Mouse (Mus musculus): ENCODE measurements around the gene Plxdc2.

Plxdc2 gene

DNA sequence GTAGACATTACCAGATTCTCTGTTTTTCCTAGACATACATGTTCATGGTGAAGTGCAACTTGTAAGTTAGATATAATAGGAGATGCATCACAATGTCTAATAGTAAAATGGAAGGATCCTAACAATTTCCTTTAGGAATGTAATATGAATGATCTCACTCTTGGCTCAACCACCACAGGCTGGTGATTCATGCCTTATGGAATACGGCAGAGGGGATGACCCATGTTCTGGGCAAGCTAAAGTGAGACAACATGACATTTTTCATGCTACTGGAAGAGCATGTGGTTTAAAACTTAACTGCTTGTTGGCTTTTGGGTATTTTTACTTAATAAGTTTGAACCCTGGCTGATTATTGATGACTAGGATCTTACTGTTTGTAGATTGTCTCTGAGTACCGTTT lies 50.4 kb downstream of the Plxdc2 start:
- no peak for ATAC-seq (ENCODE audit: insufficient number of reproducible peaks, low FRiP score, low TSS enrichment)

DNA sequence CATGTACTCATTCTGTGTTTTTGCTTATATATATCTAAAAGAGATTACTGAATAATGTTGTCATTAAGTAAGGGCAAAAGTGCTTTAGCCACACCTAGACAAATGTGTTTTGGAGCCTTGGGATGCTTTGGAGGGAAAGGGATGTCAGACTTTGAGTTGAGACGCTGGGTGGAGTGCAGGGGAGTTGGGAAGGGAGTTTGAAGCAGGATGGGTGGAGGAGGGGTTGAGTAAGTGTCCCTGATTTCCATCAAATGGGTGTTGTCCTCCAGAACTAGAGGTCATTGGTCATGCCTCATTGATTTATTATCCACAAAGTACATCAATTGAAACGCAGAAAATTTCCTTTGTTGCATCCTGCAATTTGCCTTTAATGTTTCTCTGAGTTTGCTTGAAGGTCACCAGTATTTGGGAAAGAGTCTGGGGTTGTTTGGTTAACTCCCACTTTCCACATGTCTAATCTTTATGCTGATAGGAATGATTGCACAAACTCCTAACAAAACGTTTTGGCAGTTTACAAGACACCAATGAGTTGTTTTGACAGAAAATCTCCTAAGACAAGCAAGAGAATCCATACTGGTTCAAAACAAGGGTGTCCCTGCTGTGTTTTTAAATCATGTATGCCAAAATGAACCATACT lies 58.4 kb downstream of the Plxdc2 start:
- ATAC-seq (ENCODE audit: insufficient number of reproducible peaks, low FRiP score, low TSS enrichment): no peak

GRCm38 (mm10) chr2:16439030-16439429 lies 82.9 kb downstream of the Plxdc2 start:
- ATAC-seq (ENCODE audit: insufficient number of reproducible peaks, low FRiP score, low TSS enrichment): peak; percentile 96

DNA sequence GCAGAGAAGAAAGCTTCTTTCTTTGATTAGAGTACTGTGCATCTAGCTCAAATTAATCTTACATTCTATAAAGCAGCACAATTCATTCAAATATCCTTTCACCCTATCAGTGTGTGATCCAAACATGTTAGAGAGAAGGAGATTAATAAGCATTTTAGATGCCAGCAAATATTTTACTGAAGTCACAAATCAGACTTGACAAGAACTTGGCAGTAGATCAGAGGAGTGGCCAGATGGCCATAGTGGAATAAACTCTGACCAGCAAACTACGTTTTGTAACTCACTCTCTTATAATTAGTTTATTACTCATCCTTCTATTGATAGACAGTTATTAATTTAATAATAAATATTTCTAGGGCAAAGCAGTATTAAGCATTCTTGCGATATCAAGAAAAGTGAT lies 86.5 kb downstream of the Plxdc2 start:
- ATAC-seq (ENCODE audit: insufficient number of reproducible peaks, low FRiP score, low TSS enrichment): no peak

GRCm38 (mm10) chr2:16447936-16448335 lies 91.8 kb downstream of the Plxdc2 start:
- ATAC-seq (ENCODE audit: insufficient number of reproducible peaks, low FRiP score, low TSS enrichment): no peak

GRCm38 (mm10) chr2:16450838-16451665 lies 94.9 kb downstream of the Plxdc2 start:
- ATAC-seq (ENCODE audit: insufficient number of reproducible peaks, low FRiP score, low TSS enrichment): no peak

DNA sequence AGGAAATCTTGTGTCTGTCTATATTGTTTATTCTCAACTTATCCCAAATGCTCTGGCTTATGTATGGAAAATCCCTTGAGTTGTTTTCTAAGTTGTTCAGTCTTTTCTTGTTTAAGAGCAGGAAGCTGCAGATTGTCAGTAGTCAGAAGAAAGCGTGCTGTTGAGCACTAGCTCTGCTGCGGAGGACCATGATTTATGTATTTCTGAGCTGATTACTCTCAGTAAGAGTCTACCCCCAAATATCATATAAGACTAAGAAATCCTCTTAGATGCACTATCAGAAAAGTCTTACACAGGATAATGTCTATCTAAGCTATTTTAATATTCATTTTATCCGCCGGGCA lies 95.5 kb downstream of the Plxdc2 start:
- no peak for ATAC-seq (ENCODE audit: insufficient number of reproducible peaks, low FRiP score, low TSS enrichment)

DNA sequence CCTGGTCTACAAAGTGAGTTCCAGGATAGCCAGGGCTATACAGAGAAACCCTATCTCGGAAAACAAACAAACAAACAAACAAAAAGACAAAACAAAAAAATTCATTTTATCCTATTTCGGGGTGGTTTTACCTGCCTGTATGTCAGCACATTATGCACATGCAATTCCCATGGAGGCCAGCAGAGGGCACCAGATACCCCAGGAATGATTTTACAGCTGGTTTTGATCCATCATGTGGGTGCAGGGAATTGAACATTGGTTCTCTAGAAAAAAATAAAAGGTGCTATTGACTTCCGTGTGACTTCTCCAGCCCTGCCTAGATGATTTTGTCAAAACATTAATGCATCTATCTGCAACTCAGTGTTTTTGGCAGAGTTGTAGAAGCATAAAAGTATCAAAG lies 96.0 kb downstream of the Plxdc2 start:
- ATAC-seq (ENCODE audit: insufficient number of reproducible peaks, low FRiP score, low TSS enrichment): no peak

DNA sequence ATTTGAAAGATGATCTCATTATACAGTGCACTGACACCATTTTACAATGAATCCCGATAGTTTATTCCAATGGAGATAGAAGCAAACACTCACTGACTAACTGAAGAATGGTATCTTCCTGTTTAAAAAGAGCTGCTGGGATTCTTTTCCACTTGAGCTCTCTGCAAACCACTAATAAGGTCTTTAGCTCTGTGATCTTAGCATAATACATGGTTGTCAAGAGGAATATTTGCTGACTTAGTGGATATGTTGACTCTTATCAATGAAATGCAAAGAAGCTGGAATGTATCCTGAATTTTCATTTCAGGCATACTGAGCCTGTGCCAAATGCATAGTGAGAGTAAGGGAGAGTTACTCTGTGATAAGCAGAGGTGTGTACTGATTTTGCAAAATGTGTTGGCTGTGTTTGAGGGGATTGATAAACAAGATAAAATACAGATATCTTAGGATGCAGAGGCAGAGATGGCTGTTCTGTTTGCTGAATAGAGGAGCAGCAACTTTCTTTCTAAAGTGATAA lies 100.2 kb downstream of the Plxdc2 start:
- no peak for ATAC-seq (ENCODE audit: insufficient number of reproducible peaks, low FRiP score, low TSS enrichment)

DNA sequence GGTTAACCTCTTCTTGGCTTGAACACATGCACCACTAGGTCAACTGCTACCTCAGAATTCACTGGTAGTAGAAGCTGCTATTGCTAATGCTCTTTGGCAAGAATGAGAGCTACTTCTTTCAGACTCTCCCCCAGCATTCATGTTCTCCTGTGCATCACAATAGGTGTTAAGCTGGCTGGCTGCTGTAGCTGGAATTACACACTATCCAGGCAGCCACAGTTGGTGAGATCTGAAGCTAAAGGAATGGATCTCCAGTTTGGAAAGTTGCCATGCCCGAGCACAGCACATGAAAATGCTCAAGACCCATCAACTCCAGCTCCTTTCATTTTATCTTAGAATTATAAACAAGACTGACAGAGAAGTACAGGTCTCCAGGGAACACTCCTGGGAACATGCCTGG lies 103.4 kb downstream of the Plxdc2 start:
- no peak for ATAC-seq (ENCODE audit: insufficient number of reproducible peaks, low FRiP score, low TSS enrichment)

DNA sequence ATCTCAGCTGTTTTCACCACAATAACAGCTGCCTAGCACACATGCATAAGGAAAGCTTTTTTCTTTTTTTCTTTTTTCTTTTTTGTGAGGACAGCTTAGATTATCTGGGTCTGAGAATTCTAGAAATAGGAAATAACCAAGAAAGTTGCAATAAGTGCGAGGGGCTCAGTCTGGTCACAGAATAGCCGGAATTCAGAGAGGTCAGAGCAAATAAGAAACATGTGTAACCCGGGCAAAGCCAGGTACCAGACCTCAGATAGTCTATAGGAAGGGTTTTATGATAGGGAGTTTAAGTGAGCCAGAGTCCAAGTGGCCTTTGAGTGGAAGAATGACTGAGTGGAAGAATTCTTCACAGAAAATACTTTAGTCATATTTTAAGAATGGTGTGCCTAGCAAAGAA lies 114.0 kb downstream of the Plxdc2 start:
- no peak for ATAC-seq (ENCODE audit: insufficient number of reproducible peaks, low FRiP score, low TSS enrichment)

GRCm38 (mm10) chr2:16483943-16484342 lies 127.8 kb downstream of the Plxdc2 start:
- ATAC-seq (ENCODE audit: insufficient number of reproducible peaks, low FRiP score, low TSS enrichment): peak; percentile 98

DNA sequence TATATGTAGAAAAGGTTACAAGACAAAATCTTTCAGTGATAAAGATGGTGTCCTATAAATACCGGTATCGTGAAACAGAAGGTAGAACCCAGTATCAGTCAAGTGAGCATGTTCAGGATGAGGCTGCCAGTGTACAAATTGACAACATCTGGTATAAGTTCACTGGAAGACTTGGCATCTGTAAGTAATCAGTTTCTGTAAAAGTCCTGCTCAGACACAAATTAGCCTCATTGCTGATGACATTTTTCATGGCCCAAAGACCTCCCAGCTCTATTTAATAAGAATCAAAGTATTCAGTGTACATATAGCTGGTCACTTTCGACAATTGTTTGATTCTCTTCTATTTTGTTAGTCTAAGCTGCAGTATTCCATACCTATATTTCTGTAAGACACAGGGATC lies 129.9 kb downstream of the Plxdc2 start:
- ATAC-seq (ENCODE audit: insufficient number of reproducible peaks, low FRiP score, low TSS enrichment): no peak

- ATAC-seq (ENCODE audit: insufficient number of reproducible peaks, low FRiP score, low TSS enrichment): no peak
Observed at GRCm38 (mm10) chr2:16491242-16491641, 135.1 kb downstream of the Plxdc2 start.

DNA sequence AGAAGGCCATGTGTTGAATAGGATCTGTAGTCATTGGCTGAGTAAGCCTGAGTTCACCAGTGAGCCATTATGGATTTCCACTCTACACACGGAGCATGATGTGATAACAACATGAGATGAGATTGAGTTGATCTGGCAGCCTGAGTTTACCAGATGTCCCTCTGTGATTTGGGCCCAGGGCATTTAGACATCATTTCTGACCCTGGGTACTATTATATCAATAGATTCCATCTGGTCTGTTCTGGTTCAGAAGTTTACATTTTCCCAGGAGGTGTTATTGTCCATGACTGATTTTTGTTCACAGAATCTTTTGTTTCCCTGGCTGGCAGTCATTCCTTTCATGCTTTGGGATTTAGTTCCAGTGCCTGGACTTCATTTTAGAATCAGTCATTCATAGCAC lies 146.7 kb downstream of the Plxdc2 start:
- no peak for ATAC-seq (ENCODE audit: insufficient number of reproducible peaks, low FRiP score, low TSS enrichment)

DNA sequence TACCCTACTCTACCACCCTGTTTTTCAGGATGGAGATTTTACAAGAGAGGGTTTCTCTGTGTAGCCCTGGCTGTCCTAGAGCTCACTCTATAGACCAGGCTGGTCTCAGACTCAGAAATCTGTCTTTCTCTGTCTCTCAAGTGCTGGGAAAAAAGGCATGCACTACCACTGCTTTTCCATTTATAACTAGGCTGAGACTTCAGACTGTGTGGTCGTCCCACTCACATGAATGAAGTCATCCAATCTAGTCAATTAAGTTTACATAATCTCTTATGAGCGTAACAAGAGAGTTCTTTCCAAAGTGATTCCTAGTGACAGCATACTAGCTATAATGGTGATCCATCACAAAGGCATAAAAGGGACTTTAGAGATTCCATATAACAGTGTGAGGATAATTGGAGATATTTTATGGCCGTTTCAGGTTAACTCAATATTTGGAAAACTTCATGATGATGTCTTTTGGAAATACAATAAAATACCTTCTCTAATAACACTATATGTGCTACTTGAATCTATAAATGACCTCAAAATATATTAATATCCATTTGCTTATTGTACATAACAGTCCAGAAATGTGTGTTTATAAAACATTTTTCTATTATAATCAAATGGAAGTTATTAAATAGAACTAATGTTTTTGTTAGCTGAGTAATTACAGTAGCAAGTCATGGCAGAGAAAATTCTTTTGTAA lies 151.6 kb downstream of the Plxdc2 start:
- no peak for ATAC-seq (ENCODE audit: insufficient number of reproducible peaks, low FRiP score, low TSS enrichment)

DNA sequence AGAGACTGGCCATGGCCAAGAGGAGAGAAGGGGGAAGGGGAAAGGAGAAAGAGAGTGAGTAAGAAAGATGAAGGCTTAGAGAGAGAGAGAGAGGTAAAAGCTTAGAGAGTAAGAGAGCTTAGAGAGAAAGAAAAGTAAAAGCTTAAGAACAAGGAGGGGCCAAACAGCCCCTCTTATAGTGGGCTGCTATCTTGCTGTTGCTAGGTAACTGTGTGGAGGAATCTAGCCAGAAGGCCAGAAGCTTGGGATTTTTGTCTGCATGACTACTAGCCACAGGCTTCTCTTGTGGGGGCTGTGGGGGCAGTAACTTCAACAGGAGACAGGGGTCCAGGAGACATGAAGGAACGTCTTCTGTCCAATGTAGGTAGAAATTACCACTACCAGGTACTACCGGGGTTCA lies 162.0 kb downstream of the Plxdc2 start:
- ATAC-seq (ENCODE audit: insufficient number of reproducible peaks, low FRiP score, low TSS enrichment): no peak

GRCm38 (mm10) chr2:16523427-16523826 lies 167.3 kb downstream of the Plxdc2 start:
- no peak for ATAC-seq (ENCODE audit: insufficient number of reproducible peaks, low FRiP score, low TSS enrichment)

GRCm38 (mm10) chr2:16532244-16532643 lies 176.1 kb downstream of the Plxdc2 start:
- no peak for ATAC-seq (ENCODE audit: insufficient number of reproducible peaks, low FRiP score, low TSS enrichment)

DNA sequence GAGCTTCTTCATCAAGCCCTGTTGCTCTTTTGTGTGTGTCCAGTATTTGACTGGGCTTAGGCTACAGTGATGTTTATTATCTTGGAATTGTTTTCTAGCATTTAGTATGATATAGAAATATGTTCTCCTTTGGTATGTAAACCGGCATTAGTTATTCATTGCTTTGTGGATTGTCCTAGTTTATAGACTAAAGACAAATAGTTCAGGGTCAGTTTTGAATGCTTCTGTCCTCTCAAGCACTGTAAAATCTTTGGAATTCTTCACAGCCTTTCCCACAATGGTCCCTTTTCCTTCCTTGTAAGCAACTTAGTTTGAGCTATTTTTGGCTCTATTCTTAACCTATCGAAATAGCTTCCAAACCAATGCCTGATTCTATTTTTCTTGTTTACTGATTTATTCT lies 178.5 kb downstream of the Plxdc2 start:
- ATAC-seq (ENCODE audit: insufficient number of reproducible peaks, low FRiP score, low TSS enrichment): no peak

- ATAC-seq (ENCODE audit: insufficient number of reproducible peaks, low FRiP score, low TSS enrichment): no peak
Observed at GRCm38 (mm10) chr2:16541226-16541625, 185.1 kb downstream of the Plxdc2 start.

Data from cerebellum, adult (tissue).